Mouse (Mus musculus) heart, postnatal 36 days (tissue): ENCODE data around the gene Xrcc1. TPM values are rescaled to one million over a fixed set of nuclear protein-coding genes. Genes with fewer than 3 reads are reported as not detected.
A peak's percentile ranks its signal among the peaks of the same experiment; 100 is the strongest.

Experiments
- DNase-seq, 2 experiments: peaks; one replicate each; pipeline ENCODE4 v3.0.0; 2021 to 2022
- intact Hi-C: fragments of 180-260 bp; cut with DNase I; formaldehyde crosslinking; loops from one replicate; pipeline ENCODE4 v1.15.1; 2025
- total RNA-seq, 2 experiments: library from RNA; stranded (reverse); gene quantifications; 2 replicates each; pipeline ENCODE4 v1.2.3; 2021

Gene Xrcc1
- total RNA-seq, 2 experiments from 2014 or later = 26.9 to 27.4 TPM

DNA sequence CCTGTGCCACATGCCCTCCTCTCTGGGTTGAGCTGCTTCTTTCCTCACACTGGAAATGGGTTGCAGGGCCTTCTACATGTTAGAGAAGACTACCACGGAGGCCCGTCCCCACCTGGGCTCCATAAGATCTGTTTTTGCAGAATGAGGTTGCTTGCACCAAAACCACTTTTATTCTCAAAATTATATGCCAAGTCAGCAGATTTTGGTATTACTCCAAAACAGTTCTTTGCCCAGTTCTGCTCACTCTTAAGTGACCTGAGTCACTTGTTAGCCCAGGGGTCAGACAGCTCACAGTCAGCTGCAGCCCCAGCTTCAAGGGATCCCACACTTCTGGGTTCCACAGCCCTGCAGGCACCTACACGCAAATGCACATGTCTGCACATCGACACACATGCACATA is 15.4 kb downstream of the Xrcc1 start:
- DNase-seq = no peak
- intact Hi-C loops = no loop called here

- no peak for DNase-seq
- intact Hi-C loops = no loop called here
These were observed 17.2 kb downstream of the Xrcc1 start for GRCm38 (mm10) chr7:24563191-24563836.

- DNase-seq = no peak
- intact Hi-C loops = loop anchor here (1.0 kb wide), 1 partner anchor 90 kb away; no protein-coding TSS in a partner anchor
These were observed 17.7 kb downstream of the Xrcc1 start for GRCm38 (mm10) chr7:24563837-24564206.

DNA sequence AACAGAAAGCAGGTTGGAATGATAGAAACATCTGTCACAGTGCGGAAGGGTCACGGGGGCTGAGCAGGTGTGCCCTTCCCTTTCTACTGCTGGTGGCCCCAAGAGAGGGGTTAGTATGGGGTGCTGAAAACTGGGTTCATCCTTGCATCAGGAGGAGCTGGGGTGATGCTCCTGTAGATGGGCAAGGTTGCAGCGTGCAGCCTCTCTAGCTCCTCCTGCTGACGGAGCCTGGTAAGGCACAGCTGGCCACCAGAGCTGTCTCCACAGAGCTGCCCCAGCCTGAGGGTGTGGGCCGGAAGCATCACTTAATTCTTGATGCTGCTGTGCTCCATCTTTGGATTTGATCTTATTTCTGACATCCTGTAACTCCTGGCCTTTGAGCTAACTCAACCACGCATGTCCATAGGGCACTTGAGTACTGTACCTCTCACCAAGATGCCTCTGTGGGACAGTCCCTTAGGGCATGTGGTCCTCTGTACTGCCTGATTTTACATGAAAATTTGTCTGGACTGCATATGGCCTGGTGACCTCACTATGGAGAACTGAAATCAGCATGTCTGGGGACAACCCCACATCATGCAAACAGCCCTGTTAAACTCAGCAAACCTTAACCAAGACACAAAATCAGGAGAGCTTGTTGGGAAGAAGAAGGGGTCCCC is 18.6 kb downstream of the Xrcc1 start:
- intact Hi-C loops = loop anchor here (1.0 kb wide), 1 partner anchor 90 kb away; no protein-coding TSS in a partner anchor
- DNase-seq = peak; percentile 62 to 81

- DNase-seq = no peak
- intact Hi-C loops = no loop called here
These were observed 19.5 kb downstream of the Xrcc1 start for GRCm38 (mm10) chr7:24565627-24566026.

DNA sequence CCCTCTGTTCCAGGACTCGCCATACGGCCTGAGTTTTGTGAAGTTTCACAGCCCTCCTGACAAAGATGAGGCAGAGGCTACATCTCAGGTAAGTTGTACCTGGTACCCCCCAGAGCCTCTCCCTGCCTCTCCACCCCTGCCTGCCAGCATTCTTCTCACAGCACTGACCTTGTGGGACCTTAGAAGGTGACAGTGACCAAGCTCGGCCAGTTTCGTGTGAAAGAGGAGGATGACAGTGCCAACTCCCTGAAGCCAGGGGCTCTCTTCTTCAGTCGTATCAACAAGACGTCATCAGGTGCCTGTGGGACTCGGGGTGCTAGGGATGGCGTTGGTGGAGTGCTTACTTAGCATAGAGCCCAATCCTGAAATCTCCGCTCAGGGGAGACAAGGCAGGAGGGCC is 20.1 kb downstream of the Xrcc1 start:
- DNase-seq = no peak
- intact Hi-C loops = no loop called here

GRCm38 (mm10) chr7:24568512-24568911 is 22.4 kb downstream of the Xrcc1 start:
- intact Hi-C loops = no loop called here

GRCm38 (mm10) chr7:24571071-24571470 is 25.0 kb downstream of the Xrcc1 start:
- intact Hi-C loops = no loop called here
- DNase-seq = no peak

More at GRCm38 (mm10) chr7:24568512-24568911, 22.4 kb downstream of the Xrcc1 start:
- DNase-seq = no peak

GRCm38 (mm10) chr7:24572455-24572854 is 26.4 kb downstream of the Xrcc1 start:
- intact Hi-C loops = no loop called here

GRCm38 (mm10) chr7:24574224-24574796 is 28.2 kb downstream of the Xrcc1 start:
- intact Hi-C loops = no loop called here
- no peak for DNase-seq

More at GRCm38 (mm10) chr7:24572455-24572854, 26.4 kb downstream of the Xrcc1 start:
- no peak for DNase-seq

DNA sequence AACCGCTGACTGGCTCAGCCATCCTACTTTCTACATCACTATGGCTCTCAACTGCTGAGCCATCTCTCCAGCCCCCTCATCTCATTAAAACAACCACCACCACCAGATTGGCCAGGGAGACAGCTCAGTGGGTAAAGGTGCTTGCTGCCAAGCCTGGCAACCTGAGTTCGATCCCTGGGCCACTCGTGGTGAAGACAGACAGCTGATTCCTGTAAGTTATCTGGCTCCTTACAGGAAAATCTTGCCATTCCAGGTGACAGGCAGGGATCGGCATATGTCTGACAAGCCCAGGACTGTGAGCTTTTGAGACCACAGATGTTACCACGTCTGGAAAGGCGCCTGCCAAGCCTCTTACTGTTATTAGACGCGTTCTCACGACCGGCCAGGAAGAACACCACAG is 31.7 kb downstream of the Xrcc1 start:
- no peak for DNase-seq
- intact Hi-C loops = no loop called here

DNA sequence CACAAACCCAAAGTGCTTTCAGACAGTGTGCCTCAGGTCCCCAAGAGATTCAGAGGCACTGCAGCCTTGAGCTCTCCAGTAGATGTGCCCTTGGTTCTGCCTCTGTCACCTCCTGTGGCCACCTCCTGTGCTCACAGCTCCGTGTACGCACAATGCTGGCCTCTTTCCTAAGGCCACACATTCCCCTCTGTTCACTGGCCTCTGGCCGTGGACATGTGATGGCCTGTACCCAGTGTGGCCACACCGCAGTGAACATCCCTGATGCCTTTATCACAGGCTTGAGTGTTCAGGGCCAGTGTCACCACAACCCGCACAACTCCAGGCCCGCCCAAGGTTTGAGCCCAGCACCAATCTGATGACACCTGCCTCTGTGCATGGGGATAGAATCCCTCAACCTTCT is 38.8 kb downstream of the Xrcc1 start:
- intact Hi-C loops = no loop called here
- no peak for DNase-seq

DNA sequence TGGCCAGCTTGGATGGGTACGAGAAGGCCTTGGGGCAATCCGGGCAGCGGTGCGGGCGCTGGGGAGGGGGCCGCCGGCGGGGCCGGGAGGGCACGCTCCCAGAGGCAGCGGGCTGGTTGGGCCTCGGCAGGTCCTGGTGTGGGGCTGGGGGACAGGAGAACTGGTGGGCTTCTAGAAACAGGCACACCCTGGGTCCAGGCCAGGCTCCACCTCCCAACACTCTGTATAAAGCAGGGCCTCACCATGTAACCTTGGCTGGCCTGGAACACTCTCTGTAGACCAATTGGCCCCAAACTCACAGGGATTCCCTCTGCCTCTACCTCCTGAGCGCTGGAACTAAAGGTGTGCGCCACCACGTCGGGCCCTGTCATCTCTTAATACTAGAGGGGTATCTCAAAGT is 39.9 kb downstream of the Xrcc1 start:
- intact Hi-C loops = no loop called here
- DNase-seq = no peak

- DNase-seq = no peak
- intact Hi-C loops = no loop called here
These were observed 40.7 kb downstream of the Xrcc1 start for GRCm38 (mm10) chr7:24586828-24587227.

DNA sequence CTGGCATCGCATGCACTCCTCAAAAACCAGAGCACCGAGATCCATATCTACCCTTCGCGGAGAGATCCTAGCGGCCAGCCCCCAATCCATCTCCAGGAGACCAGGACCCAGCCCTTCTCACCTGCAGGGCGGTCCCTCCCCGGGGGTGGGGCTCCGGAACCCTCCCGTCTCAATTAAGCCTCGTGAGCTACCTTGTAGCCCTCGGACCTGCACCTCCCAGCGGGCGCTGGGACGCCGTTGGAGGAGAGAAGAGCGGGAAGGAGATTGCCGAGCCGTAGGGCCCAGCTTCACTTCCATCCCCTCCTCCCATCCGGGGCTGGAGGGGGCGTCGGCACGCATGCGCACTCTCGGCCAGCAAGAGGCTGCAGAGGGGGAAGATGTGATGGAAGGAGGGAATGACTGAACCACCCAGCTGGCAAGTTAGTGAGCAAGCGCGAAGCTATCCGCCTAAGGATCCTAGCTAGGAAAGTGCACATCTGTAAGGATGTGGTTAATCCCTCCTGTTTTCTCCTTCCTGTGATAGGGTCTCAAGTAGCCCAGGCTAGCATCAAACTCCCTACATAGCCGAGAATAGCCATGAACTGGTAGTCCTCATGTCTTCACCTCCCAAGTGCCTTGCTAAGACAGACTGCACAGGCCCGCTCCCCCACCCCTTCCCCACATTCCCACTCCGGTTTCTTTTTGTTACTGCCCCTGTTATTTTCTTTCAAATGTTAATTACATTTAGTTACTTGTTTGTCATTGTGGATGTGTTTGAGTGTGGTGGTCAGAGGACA is 41.4 kb downstream of the Xrcc1 start, which contains the start of the genes Ethe1 and Zfp575:
Ethe1 (plus strand) TSS at position 214 of the 776 bp plus-strand sequence.
Zfp575 (minus strand) TSS at position 312 of the 776 bp plus-strand sequence.
- intact Hi-C loops = no loop called here
- peak; percentile 33 to 37 for DNase-seq

DNA sequence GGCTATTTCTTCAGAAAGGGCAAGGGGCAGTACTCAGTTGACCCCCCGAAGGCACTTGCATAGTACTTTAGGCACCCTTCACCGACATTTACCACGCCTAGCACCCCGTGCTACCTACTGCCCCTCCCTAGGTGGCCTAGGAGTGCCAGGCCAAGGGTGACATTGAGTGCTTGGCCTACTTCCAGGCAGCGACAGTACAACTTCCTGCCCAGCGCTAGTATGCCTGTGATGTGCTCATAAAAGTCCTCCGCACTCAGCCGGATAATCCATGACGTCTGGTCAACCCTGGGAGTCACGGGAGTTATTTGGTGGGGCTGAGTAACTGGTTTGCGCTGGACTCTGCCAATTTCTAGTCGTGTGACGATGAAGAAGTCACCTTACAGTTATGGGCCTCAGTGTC is 42.2 kb downstream of the Xrcc1 start:
- DNase-seq = peak in 1 of 2 experiments; percentile 26
- intact Hi-C loops = no loop called here

- intact Hi-C loops = loop anchor here (10.0 kb wide), 1 partner anchor 507 kb away; the partner anchor contains the start of gene Zfp180
- DNase-seq = no peak
These were observed 45.6 kb downstream of the Xrcc1 start for GRCm38 (mm10) chr7:24591735-24592134.

DNA sequence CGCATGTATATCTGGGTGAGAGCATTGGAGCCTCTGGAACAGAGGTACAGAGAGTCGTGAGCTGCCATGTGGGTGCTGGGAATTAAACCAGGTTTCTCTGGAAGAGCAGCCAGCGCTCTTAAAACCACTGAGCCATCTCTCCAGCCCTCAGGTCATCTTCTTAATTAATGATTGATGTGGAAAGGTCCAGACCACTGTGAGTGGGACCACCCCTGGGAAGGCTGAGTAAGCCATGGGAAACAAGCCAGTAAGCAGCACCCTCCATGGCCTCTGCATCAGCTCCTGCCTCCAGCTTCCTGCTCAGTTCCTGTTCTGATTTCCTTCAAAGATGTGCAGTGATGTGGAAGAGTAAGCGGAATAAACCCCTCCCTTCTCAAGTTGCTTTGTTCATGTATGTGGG is 46.1 kb downstream of the Xrcc1 start:
- intact Hi-C loops = loop anchor here (10.0 kb wide), 1 partner anchor 507 kb away; the partner anchor contains the start of gene Zfp180
- no peak for DNase-seq

DNA sequence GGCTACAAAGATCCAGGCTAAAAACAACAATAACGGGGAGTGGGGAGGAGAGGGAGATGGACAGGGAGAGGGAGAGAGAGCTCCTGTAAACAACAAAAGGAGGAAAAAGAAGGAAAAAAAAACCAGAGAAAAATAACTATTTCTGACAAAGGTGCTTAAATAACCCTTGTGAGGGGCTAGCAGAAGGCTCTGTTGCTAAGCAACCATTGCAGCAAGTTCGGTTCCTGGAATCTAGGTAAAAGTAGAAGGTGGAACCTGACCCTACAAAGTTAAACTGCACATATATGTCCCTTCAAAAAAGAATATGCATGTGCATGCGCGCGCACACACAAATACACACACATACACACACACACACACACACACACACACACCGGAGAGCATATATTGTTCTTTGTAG is 46.7 kb downstream of the Xrcc1 start:
- intact Hi-C loops = loop anchor here (10.0 kb wide), 1 partner anchor 508 kb away; the partner anchor contains the start of gene Zfp180
- DNase-seq = no peak

- DNase-seq = peak; percentile 78 to 80
- intact Hi-C loops = loop anchor here (2.0 to 10.0 kb wide), 2 partner anchors 47 to 509 kb away; partner anchors contain the start of genes Pinlyp, Xrcc1 and Zfp180
These were observed 47.7 kb downstream of the Xrcc1 start for GRCm38 (mm10) chr7:24593621-24594308.
